In the genomic region with DNA sequence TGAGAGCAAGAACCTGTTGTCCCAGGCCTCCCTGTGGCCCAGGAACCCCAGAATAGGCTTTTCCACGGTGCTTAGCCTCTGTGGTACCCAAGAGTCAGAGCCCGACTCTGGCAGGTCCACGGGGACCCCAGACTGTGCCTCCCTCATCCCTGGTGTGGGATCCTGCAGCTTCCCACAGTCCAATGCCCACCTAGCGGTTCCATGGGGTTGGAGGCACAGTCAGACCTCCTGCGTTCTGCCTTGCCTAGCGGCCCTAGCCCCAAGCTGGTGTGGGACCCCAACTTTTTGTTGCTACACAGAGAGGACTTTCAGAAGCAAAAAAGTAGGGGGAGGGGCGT, we compare ENCODE assay signal across 23 mouse cellular contexts.
A peak's percentile ranks its signal among the peaks of the same experiment; 100 is the strongest.
DNase-seq lines count a peak whose midpoint lies in the region; ATAC-seq lines count a peak whose summit lies in the region.
"Had no signal": no experiment of that assay in that cellular context is flagged by ENCODE, and none has a peak within 500 bp of the region (broad histone marks: within the 10 kb centered on the region; RNA-seq: fewer than 3 reads in every experiment).

No protein-coding gene starts in this region.

- H3K4me2 ChIP-seq in midbrain, embryonic 14.5 days (ENCODE audit: low read length): no peak overlapping the region
- H3K4me2 ChIP-seq in midbrain, embryonic 13.5 days (replicated peaks): no peak overlapping the region
- H3K4me2 ChIP-seq in hindbrain, embryonic 15.5 days: no peak overlapping the region
- H3K4me2 ChIP-seq in neural tube, embryonic 14.5 days (ENCODE audit: low read depth, low read length): no peak overlapping the region
- H3K4me2 ChIP-seq: embryonic facial prominence, embryonic 13.5 days; forebrain, embryonic 12.5 days; heart, embryonic 11.5 days; liver, embryonic 11.5 days; lung, embryonic 15.5 days had no signal

- no peaks in the 10 kb centered on the region for H3K4me1 ChIP-seq in midbrain, embryonic 14.5 days (ENCODE audit: control insufficient read depth, insufficient read depth, low read length)
- H3K4me1 ChIP-seq in midbrain, embryonic 13.5 days (replicated peaks): no peaks in the 10 kb centered on the region
- no peaks in the 10 kb centered on the region for H3K4me1 ChIP-seq in hindbrain, embryonic 15.5 days (replicated peaks)
- no peaks in the 10 kb centered on the region for H3K4me1 ChIP-seq in neural tube, embryonic 14.5 days (ENCODE audit: control insufficient read depth, insufficient read depth, low read length)
- H3K4me1 ChIP-seq: embryonic facial prominence, embryonic 13.5 days; forebrain, embryonic 12.5 days; limb, embryonic 13.5 days; lung, embryonic 15.5 days had no signal

- H3K9me3 ChIP-seq in midbrain, embryonic 14.5 days (ENCODE audit: control insufficient read depth, low read length): no peaks in the 10 kb centered on the region
- H3K9me3 ChIP-seq in midbrain, embryonic 13.5 days: 0 out of 2 replicates have a peak, but pooled peaks cover 2% of the 10 kb centered on the region
- H3K9me3 ChIP-seq in hindbrain, embryonic 15.5 days: no peaks in the 10 kb centered on the region
- no peaks in the 10 kb centered on the region for H3K9me3 ChIP-seq in neural tube, embryonic 14.5 days (ENCODE audit: control insufficient read depth, low read length)
- H3K9me3 ChIP-seq: embryonic facial prominence, embryonic 13.5 days; forebrain, embryonic 12.5 days; limb, embryonic 13.5 days; lung, embryonic 15.5 days had no signal

- no peaks in the 10 kb centered on the region for H3K36me3 ChIP-seq in midbrain, embryonic 14.5 days (ENCODE audit: control insufficient read depth, insufficient read depth, low read length)
- H3K36me3 ChIP-seq in midbrain, embryonic 13.5 days: no peaks in the 10 kb centered on the region
- H3K36me3 ChIP-seq in hindbrain, embryonic 15.5 days: no peaks in the 10 kb centered on the region
- H3K36me3 ChIP-seq in neural tube, embryonic 14.5 days (ENCODE audit: control insufficient read depth, insufficient read depth, low read length): no peaks in the 10 kb centered on the region
- H3K36me3 ChIP-seq: embryonic facial prominence, embryonic 13.5 days; forebrain, embryonic 12.5 days; limb, embryonic 13.5 days; lung, embryonic 15.5 days had no signal

- no peak overlapping the region for H3K9ac ChIP-seq in midbrain, embryonic 14.5 days (replicated peaks; ENCODE audit: low read length)
- H3K9ac ChIP-seq in midbrain, embryonic 13.5 days (replicated peaks): no peak overlapping the region
- no peak overlapping the region for H3K9ac ChIP-seq in hindbrain, embryonic 15.5 days
- H3K9ac ChIP-seq in neural tube, embryonic 14.5 days (replicated peaks; ENCODE audit: low read depth, low read length): no peak overlapping the region
- H3K9ac ChIP-seq: embryonic facial prominence, embryonic 13.5 days; forebrain, embryonic 12.5 days; forebrain, postnatal 0 days; limb, embryonic 13.5 days; lung, embryonic 15.5 days had no signal

- H3K27ac ChIP-seq in midbrain, embryonic 14.5 days (replicated peaks; ENCODE audit: low read depth, low read length): no peak overlapping the region
- no peak overlapping the region for H3K27ac ChIP-seq in midbrain, embryonic 13.5 days
- no peak overlapping the region for H3K27ac ChIP-seq in hindbrain, embryonic 15.5 days (replicated peaks)
- no peak overlapping the region for H3K27ac ChIP-seq in neural tube, embryonic 14.5 days (ENCODE audit: low read depth, low read length)
- H3K27ac ChIP-seq: embryonic facial prominence, embryonic 13.5 days; forebrain, embryonic 12.5 days; layer of hippocampus, adult 2 months; left cerebral cortex, adult 2 months; limb, embryonic 13.5 days; lung, embryonic 15.5 days had no signal

- no peaks in the 10 kb centered on the region for H3K27me3 ChIP-seq in midbrain, embryonic 14.5 days (ENCODE audit: control insufficient read depth, insufficient read depth, low read length)
- H3K27me3 ChIP-seq in midbrain, embryonic 13.5 days: no peaks in the 10 kb centered on the region
- H3K27me3 ChIP-seq in hindbrain, embryonic 15.5 days: no peaks in the 10 kb centered on the region
- H3K27me3 ChIP-seq in neural tube, embryonic 14.5 days (ENCODE audit: control insufficient read depth, insufficient read depth, low read length): no peaks in the 10 kb centered on the region
- H3K27me3 ChIP-seq: embryonic facial prominence, embryonic 13.5 days; forebrain, embryonic 12.5 days; limb, embryonic 13.5 days; lung, embryonic 15.5 days had no signal

- WGBS in midbrain, embryonic 14.5 days: 60% methylated on average over 7 of the region's 7 CpGs
- 66% methylated on average over 7 of the region's 7 CpGs for WGBS in midbrain, embryonic 13.5 days
- 59% methylated on average over 7 of the region's 7 CpGs for WGBS in hindbrain, embryonic 15.5 days
- 77% methylated on average over 7 of the region's 7 CpGs for WGBS in neural tube, embryonic 14.5 days

- DNase-seq in gastrocnemius, postnatal 14 days: peak; percentile 1
- no peak for DNase-seq in gastrocnemius, adult 18-20 months (ENCODE audit: low spot score)
- no peak for DNase-seq in midbrain, embryonic 14.5 days
- DNase-seq in retina, postnatal 1 day: no peak
- DNase-seq: adrenal gland, postnatal 14 days; forebrain, postnatal 0 days; heart, adult 18-20 months; heart, postnatal 4 days; kidney, adult 18-20 months; right cerebral cortex, postnatal 14 days; thymus, postnatal 4 days had no signal

- ATAC-seq in midbrain, embryonic 14.5 days (ENCODE audit: low FRiP score, low TSS enrichment): peak; percentile 2; the same call in 1 of the 2 replicates
- ATAC-seq in midbrain, embryonic 13.5 days: no peak
- 0 out of 2 replicates have a peak, but pooled peaks have one; percentile 19 for ATAC-seq in hindbrain, embryonic 15.5 days (ENCODE audit: low FRiP score, low read depth)
- ATAC-seq in neural tube, embryonic 14.5 days (ENCODE audit: low read depth): 0 out of 2 replicates have a peak, but pooled peaks have one; percentile 31
- ATAC-seq: CD4-positive, CD25-positive, alpha-beta regulatory T cell, adult 4 months had no signal

- H3K4me3 ChIP-seq in midbrain, embryonic 14.5 days (replicated peaks; ENCODE audit: low read depth, low read length): no peak overlapping the region
- H3K4me3 ChIP-seq in midbrain, embryonic 13.5 days (replicated peaks): no peak overlapping the region
- no peak overlapping the region for H3K4me3 ChIP-seq in hindbrain, embryonic 15.5 days
- no peak overlapping the region for H3K4me3 ChIP-seq in neural tube, embryonic 14.5 days (ENCODE audit: low read depth, low read length)
- H3K4me3 ChIP-seq: embryonic facial prominence, embryonic 13.5 days; forebrain, embryonic 12.5 days; layer of hippocampus, adult 2 months; left cerebral cortex, adult 2 months; limb, embryonic 13.5 days; lung, embryonic 15.5 days had no signal

- intact Hi-C loops in gastrocnemius, postnatal 14 days (cut with DNase I; ENCODE audit: low total_unique reads): no loop called here
